ENCODE assay signal across 10 mouse cellular contexts in genomic region chr9:120547026-120547668, GRCm38 (mm10). TPM values are rescaled to one million over a fixed set of nuclear protein-coding genes. Genes with fewer than 3 reads are reported as not detected.
DNase-seq lines count a peak whose midpoint lies in the region; ATAC-seq and TF ChIP-seq lines count a peak whose summit lies in the region.
"Had no signal": no experiment of that assay in that cellular context is flagged by ENCODE, and none has a peak within 500 bp of the region (broad histone marks: within the 10 kb centered on the region; RNA-seq: fewer than 3 reads in every experiment).

No protein-coding gene starts in this region.

- no peak for DNase-seq in kidney, postnatal 25 days
- DNase-seq in forelimb bud, embryonic 11.5 days (ENCODE audit: low read depth, low spot score): peak; percentile 43
- DNase-seq in liver, postnatal 0 days: no peak
- no peak for DNase-seq in midbrain, embryonic 11.5 days (ENCODE audit: low spot score, missing footprints)
- no peak for DNase-seq in layer of hippocampus, postnatal 10 days (ENCODE audit: low spot score in 2 of 2)

- H3K4me3 ChIP-seq in kidney, embryonic 16.5 days (ENCODE audit: low read length): no peak overlapping the region
- H3K4me3 ChIP-seq in liver, postnatal 0 days (ENCODE audit: low read depth, low read length): no peak overlapping the region
- no peak overlapping the region for H3K4me3 ChIP-seq in neural tube, embryonic 13.5 days
- H3K4me3 ChIP-seq in midbrain, embryonic 11.5 days (ENCODE audit: low read depth, low read length): no peak overlapping the region
- no peak overlapping the region for H3K4me3 ChIP-seq in midbrain, embryonic 15.5 days

- no peak overlapping the region for H3K27ac ChIP-seq in kidney, embryonic 16.5 days (ENCODE audit: low read length)
- H3K27ac ChIP-seq in liver, postnatal 0 days (ENCODE audit: low read depth): no peak overlapping the region
- H3K27ac ChIP-seq in neural tube, embryonic 13.5 days (replicated peaks): peak overlapping the region; percentile 14; the same call in 1 of the 2 replicates
- H3K27ac ChIP-seq in midbrain, embryonic 11.5 days (ENCODE audit: low read depth, low read length): no peak overlapping the region
- H3K27ac ChIP-seq in midbrain, embryonic 15.5 days: no peak overlapping the region
- H3K27ac ChIP-seq: hindbrain, postnatal 0 days had no signal

- peaks cover 10% of the 10 kb centered on the region; the same call in 1 of the 2 replicates for H3K4me1 ChIP-seq in kidney, embryonic 16.5 days (ENCODE audit: insufficient read depth, low read length)
- H3K4me1 ChIP-seq in liver, postnatal 0 days (ENCODE audit: insufficient read depth): 0 out of 2 replicates have a peak, but pooled peaks cover 2% of the 10 kb centered on the region
- H3K4me1 ChIP-seq in neural tube, embryonic 13.5 days (replicated peaks): peaks cover 10% of the 10 kb centered on the region
- H3K4me1 ChIP-seq in midbrain, embryonic 11.5 days (ENCODE audit: control insufficient read depth, insufficient read depth, low read length): no peaks in the 10 kb centered on the region
- no peaks in the 10 kb centered on the region for H3K4me1 ChIP-seq in midbrain, embryonic 15.5 days

- H3K4me2 ChIP-seq in kidney, embryonic 16.5 days (replicated peaks; ENCODE audit: low read depth, low read length): peak overlapping the region; percentile 40
- H3K4me2 ChIP-seq in liver, postnatal 0 days (ENCODE audit: low read depth, low read length): 0 out of 2 replicates have a peak overlapping the region, but pooled peaks have one; percentile 13
- peak overlapping the region; percentile 35 for H3K4me2 ChIP-seq in neural tube, embryonic 13.5 days
- no peak overlapping the region for H3K4me2 ChIP-seq in midbrain, embryonic 11.5 days
- H3K4me2 ChIP-seq in midbrain, embryonic 15.5 days: no peak overlapping the region

- no peaks in the 10 kb centered on the region for H3K36me3 ChIP-seq in kidney, embryonic 16.5 days (ENCODE audit: insufficient read depth, low read length)
- no peaks in the 10 kb centered on the region for H3K36me3 ChIP-seq in liver, postnatal 0 days (replicated peaks; ENCODE audit: insufficient read depth, low read length)
- H3K36me3 ChIP-seq in neural tube, embryonic 13.5 days: no peaks in the 10 kb centered on the region
- H3K36me3 ChIP-seq in midbrain, embryonic 11.5 days (ENCODE audit: control insufficient read depth, insufficient read depth, low read length): no peaks in the 10 kb centered on the region
- no peaks in the 10 kb centered on the region for H3K36me3 ChIP-seq in midbrain, embryonic 15.5 days (replicated peaks)

- WGBS in kidney, embryonic 16.5 days: 7% methylated on average over 16 of the region's 16 CpGs
- 18% methylated on average over 16 of the region's 16 CpGs for WGBS in liver, postnatal 0 days (ENCODE audit: insufficient replicate concordance)
- 13% methylated on average over 16 of the region's 16 CpGs for WGBS in neural tube, embryonic 13.5 days
- 39% methylated on average over 16 of the region's 16 CpGs for WGBS in midbrain, embryonic 11.5 days
- WGBS in midbrain, embryonic 15.5 days: 41% methylated on average over 16 of the region's 16 CpGs

- no peaks in the 10 kb centered on the region for H3K27me3 ChIP-seq in kidney, embryonic 16.5 days (ENCODE audit: insufficient read depth, low read length)
- peaks cover 11% of the 10 kb centered on the region; the same call in 1 of the 2 replicates for H3K27me3 ChIP-seq in liver, postnatal 0 days (ENCODE audit: insufficient read depth, low read length)
- no peaks in the 10 kb centered on the region for H3K27me3 ChIP-seq in neural tube, embryonic 13.5 days
- H3K27me3 ChIP-seq in midbrain, embryonic 11.5 days (ENCODE audit: control insufficient read depth, insufficient read depth, low read length): no peaks in the 10 kb centered on the region
- H3K27me3 ChIP-seq in midbrain, embryonic 15.5 days (replicated peaks): no peaks in the 10 kb centered on the region

- no peaks in the 10 kb centered on the region for H3K9me3 ChIP-seq in kidney, embryonic 16.5 days (ENCODE audit: low read length)
- H3K9me3 ChIP-seq in liver, postnatal 0 days (ENCODE audit: low read length): no peaks in the 10 kb centered on the region
- H3K9me3 ChIP-seq in neural tube, embryonic 13.5 days: no peaks in the 10 kb centered on the region
- no peaks in the 10 kb centered on the region for H3K9me3 ChIP-seq in midbrain, embryonic 11.5 days (ENCODE audit: control insufficient read depth, low read length)
- no peaks in the 10 kb centered on the region for H3K9me3 ChIP-seq in midbrain, embryonic 15.5 days

- ATAC-seq in kidney, embryonic 16.5 days (ENCODE audit: low FRiP score, low TSS enrichment): peak; percentile 35; the same call in 1 of the 2 replicates
- ATAC-seq in liver, postnatal 0 days: no peak
- no peak for ATAC-seq in neural tube, embryonic 13.5 days (ENCODE audit: low read depth)
- no peak for ATAC-seq in midbrain, embryonic 11.5 days (ENCODE audit: low FRiP score)
- no peak for ATAC-seq in midbrain, embryonic 15.5 days (replicated peaks)

- TF ChIP-seq CTCF in liver, postnatal 0 days (IDR thresholded peaks at IDR 0.05; ENCODE audit: low read depth): no peak

- no peak for TF ChIP-seq EP300 in liver, postnatal 0 days (IDR thresholded peaks at IDR 0.05; ENCODE audit: low read depth)

- H3K9ac ChIP-seq in kidney, embryonic 16.5 days (replicated peaks; ENCODE audit: low read length): 0 out of 2 replicates have a peak overlapping the region, but pooled peaks have one; percentile 24
- H3K9ac ChIP-seq in liver, postnatal 0 days (replicated peaks): no peak overlapping the region
- 0 out of 2 replicates have a peak overlapping the region, but pooled peaks have one; percentile 36 for H3K9ac ChIP-seq in neural tube, embryonic 13.5 days
- H3K9ac ChIP-seq in midbrain, embryonic 11.5 days (ENCODE audit: low read length): no peak overlapping the region
- H3K9ac ChIP-seq in midbrain, embryonic 15.5 days: no peak overlapping the region

RNA-seq across cellular contexts. Expression of gene Entpd3, which starts 7.5 kb away (rescaled TPM):
- polyA plus RNA-seq in kidney, embryonic 16.5 days (2015; fragmentation: Nextera tagmentation; extraction: Ambion mirVana): 1.8 TPM in 2 replicates
- 0.05 TPM in 1 of 2 replicates, not detected in the other for polyA plus RNA-seq in liver, postnatal 0 days (2015; fragmentation: Nextera tagmentation; extraction: Ambion mirVana)
- 1.2 and 1.5 TPM in 2 replicates for polyA plus RNA-seq in neural tube, embryonic 13.5 days (2015; fragmentation: Nextera tagmentation; extraction: Ambion mirVana)
- polyA plus RNA-seq in midbrain, embryonic 11.5 days (2014; fragmentation: Nextera tagmentation; extraction: Ambion mirVana): 0.21 and 0.25 TPM in 2 replicates
- total RNA-seq in layer of hippocampus, postnatal 10 days (2021): 1 to 10 TPM; 3.9 to 4.1 TPM
- 3.1 and 4.0 TPM in 2 replicates for polyA plus RNA-seq in midbrain, embryonic 15.5 days (2015; fragmentation: Nextera tagmentation; extraction: Ambion mirVana)
- total RNA-seq: MEL had no signal

RNA-seq across cellular contexts. Expression of gene Rpl14, which starts 24.1 kb away (rescaled TPM):
- polyA plus RNA-seq in kidney, embryonic 16.5 days (2015; fragmentation: Nextera tagmentation; extraction: Ambion mirVana): 730 and 733 TPM in 2 replicates
- 422 and 441 TPM in 2 replicates for polyA plus RNA-seq in liver, postnatal 0 days (2015; fragmentation: Nextera tagmentation; extraction: Ambion mirVana)
- polyA plus RNA-seq in neural tube, embryonic 13.5 days (2015; fragmentation: Nextera tagmentation; extraction: Ambion mirVana): 434 and 497 TPM in 2 replicates
- polyA plus RNA-seq in midbrain, embryonic 11.5 days (2014; fragmentation: Nextera tagmentation; extraction: Ambion mirVana): 871 and 903 TPM in 2 replicates
- 100 to 1,000 TPM; 340 to 352 TPM for total RNA-seq in layer of hippocampus, postnatal 10 days (2021)
- 370 and 375 TPM in 2 replicates for polyA plus RNA-seq in midbrain, embryonic 15.5 days (2015; fragmentation: Nextera tagmentation; extraction: Ambion mirVana)

RNA-seq across cellular contexts. Expression of gene Eif1b, which starts 55.1 kb away (rescaled TPM):
- 146 and 156 TPM in 2 replicates for polyA plus RNA-seq in kidney, embryonic 16.5 days (2015; fragmentation: Nextera tagmentation; extraction: Ambion mirVana)
- polyA plus RNA-seq in liver, postnatal 0 days (2015; fragmentation: Nextera tagmentation; extraction: Ambion mirVana): 50.0 and 50.4 TPM in 2 replicates
- polyA plus RNA-seq in neural tube, embryonic 13.5 days (2015; fragmentation: Nextera tagmentation; extraction: Ambion mirVana): 342 and 351 TPM in 2 replicates
- 291 and 296 TPM in 2 replicates for polyA plus RNA-seq in midbrain, embryonic 11.5 days (2014; fragmentation: Nextera tagmentation; extraction: Ambion mirVana)
- 100 to 1,000 TPM; 158 to 211 TPM for total RNA-seq in layer of hippocampus, postnatal 10 days (2021)
- 294 and 304 TPM in 2 replicates for polyA plus RNA-seq in midbrain, embryonic 15.5 days (2015; fragmentation: Nextera tagmentation; extraction: Ambion mirVana)

Comparison
In these comparisons a context has a peak if more than half of its experiments do, and no peak if none do; other contexts are left out.
1. H3K4me2 ChIP-seq: peak in kidney, embryonic 16.5 days (single experiment), liver, postnatal 0 days (single experiment) and neural tube, embryonic 13.5 days (single experiment); none in midbrain, embryonic 11.5 days (single experiment) and midbrain, embryonic 15.5 days (single experiment).
2. H3K9ac ChIP-seq: peak in kidney, embryonic 16.5 days (single experiment) and neural tube, embryonic 13.5 days (single experiment); none in liver, postnatal 0 days (single experiment), midbrain, embryonic 11.5 days (single experiment) and midbrain, embryonic 15.5 days (single experiment).